Mouse (Mus musculus) liver, embryonic 12.5 days (tissue): ENCODE data around the gene Prpsap1. TPM values are rescaled to one million over a fixed set of nuclear protein-coding genes. Genes with fewer than 3 reads are reported as not detected.

ENCODE experiments used
- ATAC-seq: fragments of 200-750 bp; cut with Nextera tagmentation; 2 replicates; pipeline ENCODE4 v1.8.0; 2017; ENCODE audit warnings: moderate number of reproducible peaks, mild to moderate bottlenecking, moderate library complexity
- H3K27ac ChIP-seq: fragments of 300-500 bp; sonication (generic); 2 replicates; pipeline ENCODE4 v1.5.1; 2016; ENCODE audit warnings: mild to moderate bottlenecking
- H3K27me3 ChIP-seq: fragments of 300-500 bp; sonication (generic); replicated peaks from 2 replicates; pipeline ENCODE4 v1.6.1; 2016; ENCODE audit warnings: mild to moderate bottlenecking, moderate library complexity
- H3K36me3 ChIP-seq: fragments of 300-500 bp; sonication (generic); 2 replicates; pipeline ENCODE4 v1.6.1; 2016; ENCODE audit warnings: mild to moderate bottlenecking, moderate library complexity
- H3K4me1 ChIP-seq: fragments of 300-500 bp; sonication (generic); 2 replicates; pipeline ENCODE4 v1.6.1; 2016
- H3K4me2 ChIP-seq: fragments of 300-500 bp; sonication (generic); 2 replicates; pipeline ENCODE4 v1.6.1; 2016; ENCODE audit warnings: mild to moderate bottlenecking, moderate library complexity
- H3K4me3 ChIP-seq: fragments of 300-500 bp; sonication (generic); 2 replicates; pipeline ENCODE4 v1.5.1; 2016; ENCODE audit warnings: mild to moderate bottlenecking, moderate library complexity
- H3K9ac ChIP-seq: fragments of 300-500 bp; sonication (generic); 2 replicates; pipeline ENCODE4 v1.6.1; 2016; ENCODE audit warnings: mild to moderate bottlenecking, moderate library complexity
- H3K9me3 ChIP-seq: fragments of 300-500 bp; sonication (generic); replicated peaks from 2 replicates; pipeline ENCODE4 v1.6.1; 2016; ENCODE audit warnings: mild to moderate bottlenecking, moderate library complexity
- WGBS: fragments of 180-500 bp; shearing (Covaris S2); methylation state at CpG from one replicate; pipeline ENCODE4 v1.1.7; 2016; ENCODE audit not compliant: insufficient replicate concordance; 5-methylcytosine and 5-hydroxymethylcytosine counted together
- polyA plus RNA-seq: library from polyadenylated mRNA; unstranded; fragments of >200 nt; fragmentation: Nextera tagmentation; extraction: Ambion mirVana; gene quantifications from 2 replicates; pipeline ENCODE4 v1.2.1, GENCODE M21; 2016

The Prpsap1 gene
- polyA plus RNA-seq, 1 experiment from 2014 or later: 77.1 TPM

GRCm38 (mm10) chr11:116459786-116460185 is 34.2 kb downstream of the Prpsap1 start:
- 60% methylated on average over 4 of the region's 4 CpGs for whole genome bisulfite sequencing
- H3K27me3 ChIP-seq: peaks cover 7% of the 10 kb centered on the region; the same call in 1 of the 2 replicates

DNA sequence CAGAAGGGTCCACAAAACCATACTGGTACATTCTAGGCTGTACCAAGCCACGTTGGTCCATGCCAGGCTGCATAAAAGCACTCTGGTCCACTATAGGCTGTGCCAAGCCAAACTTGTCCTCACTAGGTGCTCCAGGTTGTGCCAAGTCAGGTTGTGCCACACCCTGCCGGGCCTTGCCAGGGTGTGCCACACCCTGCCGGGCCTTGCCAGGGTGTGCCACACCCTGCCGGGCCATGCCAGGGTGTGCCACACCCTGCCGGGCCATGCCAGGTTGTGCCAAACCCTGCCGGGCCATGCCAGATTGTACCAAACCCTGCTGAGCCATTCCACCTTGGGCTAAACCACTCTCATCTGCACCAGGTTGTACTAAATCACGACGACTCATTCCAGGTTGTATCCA is 37.8 kb downstream of the Prpsap1 start:
- Histone ChIP-seq H3K27ac (no peak overlapping the region), H3K4me1 (no peaks in the 10 kb centered on the region), H3K27me3 (peaks cover 17% of the 10 kb centered on the region), H3K4me2 (no peak overlapping the region), H3K9me3 (no peaks in the 10 kb centered on the region), H3K36me3 (no peaks in the 10 kb centered on the region), H3K9ac (no peak overlapping the region), H3K4me3 (no peak overlapping the region)
- 60% methylated on average over 8 of the region's 8 CpGs for WGBS
- ATAC-seq: no peak

More at GRCm38 (mm10) chr11:116459786-116460185, 34.2 kb downstream of the Prpsap1 start:
- H3K4me2 ChIP-seq: no peak overlapping the region
- no peak overlapping the region for H3K27ac ChIP-seq
- H3K9ac ChIP-seq: no peak overlapping the region
- no peaks in the 10 kb centered on the region for H3K9me3 ChIP-seq
- H3K4me3 ChIP-seq: no peak overlapping the region
- ATAC-seq: no peak
- H3K4me1 ChIP-seq: peaks cover 6% of the 10 kb centered on the region
- H3K36me3 ChIP-seq: no peaks in the 10 kb centered on the region

- no peak overlapping the region for H3K4me3 ChIP-seq
- no peaks in the 10 kb centered on the region for H3K36me3 ChIP-seq
- no peak overlapping the region for H3K9ac ChIP-seq
- peaks cover 10% of the 10 kb centered on the region for H3K9me3 ChIP-seq
- H3K4me1 ChIP-seq: no peaks in the 10 kb centered on the region
- ATAC-seq: no peak
- no peak overlapping the region for H3K27ac ChIP-seq
- peaks cover 14% of the 10 kb centered on the region for H3K27me3 ChIP-seq
- no peak overlapping the region for H3K4me2 ChIP-seq
- WGBS: 77% methylated on average over 10 of the region's 10 CpGs
Observed at GRCm38 (mm10) chr11:116453889-116454288, 40.1 kb downstream of the Prpsap1 start.

DNA sequence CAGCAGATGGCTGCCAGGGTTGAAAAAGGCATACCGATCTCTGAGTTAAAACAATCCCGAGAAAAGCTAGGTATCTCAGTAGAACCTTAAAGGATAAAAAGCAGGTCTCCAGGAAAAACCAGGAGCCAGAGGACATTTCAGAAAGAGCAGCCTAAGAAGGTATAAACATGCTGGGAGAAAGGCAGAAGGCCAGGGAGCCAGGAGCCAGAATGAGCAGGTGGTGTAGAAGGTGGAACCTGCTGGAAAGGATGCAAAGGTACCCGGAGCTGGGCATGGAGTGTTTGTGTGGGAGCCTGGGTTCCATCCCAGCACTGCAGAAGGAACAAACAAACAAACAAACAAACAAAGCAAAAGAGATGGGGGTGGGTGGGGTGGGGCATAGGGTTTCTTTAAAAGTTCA is 44.7 kb downstream of the Prpsap1 start:
- 85% methylated on average over 3 of the region's 3 CpGs for WGBS
- H3K4me3 ChIP-seq: no peak overlapping the region
- ATAC-seq: no peak
- no peak overlapping the region for H3K4me2 ChIP-seq
- no peaks in the 10 kb centered on the region for H3K36me3 ChIP-seq
- H3K4me1 ChIP-seq: peaks cover 10% of the 10 kb centered on the region
- H3K27me3 ChIP-seq: peaks cover 28% of the 10 kb centered on the region
- H3K9me3 ChIP-seq: peaks cover 10% of the 10 kb centered on the region
- H3K9ac ChIP-seq: no peak overlapping the region
- H3K27ac ChIP-seq: no peak overlapping the region

GRCm38 (mm10) chr11:116447822-116448221 is 46.2 kb downstream of the Prpsap1 start:
- WGBS: 59% methylated on average over 5 of the region's 5 CpGs
- H3K36me3 ChIP-seq: no peaks in the 10 kb centered on the region
- peaks cover 10% of the 10 kb centered on the region for H3K9me3 ChIP-seq
- peaks cover 10% of the 10 kb centered on the region for H3K4me1 ChIP-seq
- H3K9ac ChIP-seq: no peak overlapping the region
- H3K4me3 ChIP-seq: no peak overlapping the region
- H3K4me2 ChIP-seq: no peak overlapping the region
- no peak overlapping the region for H3K27ac ChIP-seq
- ATAC-seq: no peak
- peaks cover 22% of the 10 kb centered on the region for H3K27me3 ChIP-seq

DNA sequence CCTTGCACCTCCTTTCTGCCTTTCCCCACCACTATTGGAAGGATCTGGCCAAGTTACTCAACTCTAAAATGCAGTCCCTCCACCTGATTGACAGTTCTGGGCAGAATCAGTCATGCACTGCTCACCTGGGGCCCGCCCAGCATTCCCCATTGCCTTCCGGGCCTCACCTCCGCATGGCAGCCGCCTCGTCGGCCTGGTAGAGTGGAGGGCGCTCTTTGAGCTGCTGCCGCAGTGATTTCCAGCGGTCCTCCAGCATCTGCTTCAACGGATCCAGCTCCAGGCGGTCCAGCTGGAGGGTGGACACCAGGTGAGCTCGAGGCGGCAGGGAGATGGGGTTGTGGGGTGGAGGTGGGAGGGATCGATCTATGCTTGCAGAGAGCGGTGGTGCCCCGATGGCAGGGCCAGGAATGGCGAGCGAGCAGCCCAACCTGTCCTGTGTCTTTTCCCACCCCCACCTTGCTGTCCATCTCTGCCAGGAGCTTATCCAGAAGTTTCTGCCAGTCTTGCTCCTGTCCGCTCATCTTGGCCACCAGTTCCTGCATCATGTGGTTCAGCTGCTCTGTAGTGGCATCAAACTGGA is 47.6 kb downstream of the Prpsap1 start:
- no peak overlapping the region for H3K9ac ChIP-seq
- no peak for ATAC-seq
- peaks cover 22% of the 10 kb centered on the region for H3K27me3 ChIP-seq
- H3K27ac ChIP-seq: no peak overlapping the region
- no peak overlapping the region for H3K4me2 ChIP-seq
- 15% methylated on average over 19 of the region's 19 CpGs for WGBS
- H3K4me1 ChIP-seq: peaks cover 10% of the 10 kb centered on the region
- no peaks in the 10 kb centered on the region for H3K36me3 ChIP-seq
- peaks cover 10% of the 10 kb centered on the region for H3K9me3 ChIP-seq
- H3K4me3 ChIP-seq: no peak overlapping the region

- H3K9me3 ChIP-seq: peaks cover 7% of the 10 kb centered on the region
- no peak overlapping the region for H3K4me3 ChIP-seq
- H3K27ac ChIP-seq: no peak overlapping the region
- H3K9ac ChIP-seq: no peak overlapping the region
- peak; percentile 47 for ATAC-seq
- peaks cover 22% of the 10 kb centered on the region for H3K27me3 ChIP-seq
- H3K4me1 ChIP-seq: peaks cover 15% of the 10 kb centered on the region
- 40% methylated on average over 16 of the region's 16 CpGs for WGBS
- 0 out of 2 replicates have a peak, but pooled peaks cover 1% of the 10 kb centered on the region for H3K36me3 ChIP-seq
- H3K4me2 ChIP-seq: peak overlapping the region; percentile 12; the same call in 1 of the 2 replicates
Observed at GRCm38 (mm10) chr11:116445596-116446307, 48.2 kb downstream of the Prpsap1 start.

- no peak for ATAC-seq
- peaks cover 33% of the 10 kb centered on the region for H3K4me1 ChIP-seq
- H3K27me3 ChIP-seq: peaks cover 22% of the 10 kb centered on the region
- H3K9ac ChIP-seq: no peak overlapping the region
- no peaks in the 10 kb centered on the region for H3K9me3 ChIP-seq
- H3K4me3 ChIP-seq: no peak overlapping the region
- no peak overlapping the region for H3K4me2 ChIP-seq
- 73% methylated on average over 6 of the region's 6 CpGs for WGBS
- no peak overlapping the region for H3K27ac ChIP-seq
- peaks cover 19% of the 10 kb centered on the region for H3K36me3 ChIP-seq
Observed at GRCm38 (mm10) chr11:116443935-116444334, 50.1 kb downstream of the Prpsap1 start.

GRCm38 (mm10) chr11:116443311-116443710 is 50.7 kb downstream of the Prpsap1 start:
- Histone ChIP-seq H3K4me1 (peaks cover 34% of the 10 kb centered on the region), H3K27me3 (peaks cover 22% of the 10 kb centered on the region), H3K9me3 (no peaks in the 10 kb centered on the region)

DNA sequence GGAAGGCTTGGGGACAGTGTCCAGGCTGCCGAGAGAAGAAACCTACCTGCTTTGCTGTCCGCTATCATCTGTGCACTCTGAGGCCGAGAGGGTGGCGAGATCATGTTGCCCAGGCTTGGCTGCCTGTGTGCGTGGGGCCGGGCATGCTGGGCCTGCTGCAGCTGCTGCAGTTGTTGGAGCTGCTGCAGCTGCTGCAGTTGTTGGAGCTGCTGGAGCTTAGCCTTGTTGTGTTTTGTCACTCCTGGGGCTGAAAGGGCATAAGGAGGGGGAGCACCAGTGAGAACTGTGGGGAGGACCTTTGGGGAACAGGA is 51.2 kb downstream of the Prpsap1 start:
- Histone ChIP-seq H3K9me3 (no peaks in the 10 kb centered on the region), H3K27ac (no peak overlapping the region), H3K27me3 (peaks cover 18% of the 10 kb centered on the region), H3K4me2 (no peak overlapping the region), H3K9ac (no peak overlapping the region), H3K4me3 (no peak overlapping the region), H3K36me3 (peaks cover 25% of the 10 kb centered on the region), H3K4me1 (peaks cover 35% of the 10 kb centered on the region)
- no peak for ATAC-seq
- 77% methylated on average over 6 of the region's 6 CpGs for WGBS

More at GRCm38 (mm10) chr11:116443311-116443710, 50.7 kb downstream of the Prpsap1 start:
- no peak overlapping the region for H3K9ac ChIP-seq
- H3K36me3 ChIP-seq: peaks cover 21% of the 10 kb centered on the region
- ATAC-seq: no peak
- H3K4me3 ChIP-seq: no peak overlapping the region
- WGBS: 79% methylated on average over 6 of the region's 6 CpGs
- no peak overlapping the region for H3K4me2 ChIP-seq
- no peak overlapping the region for H3K27ac ChIP-seq

DNA sequence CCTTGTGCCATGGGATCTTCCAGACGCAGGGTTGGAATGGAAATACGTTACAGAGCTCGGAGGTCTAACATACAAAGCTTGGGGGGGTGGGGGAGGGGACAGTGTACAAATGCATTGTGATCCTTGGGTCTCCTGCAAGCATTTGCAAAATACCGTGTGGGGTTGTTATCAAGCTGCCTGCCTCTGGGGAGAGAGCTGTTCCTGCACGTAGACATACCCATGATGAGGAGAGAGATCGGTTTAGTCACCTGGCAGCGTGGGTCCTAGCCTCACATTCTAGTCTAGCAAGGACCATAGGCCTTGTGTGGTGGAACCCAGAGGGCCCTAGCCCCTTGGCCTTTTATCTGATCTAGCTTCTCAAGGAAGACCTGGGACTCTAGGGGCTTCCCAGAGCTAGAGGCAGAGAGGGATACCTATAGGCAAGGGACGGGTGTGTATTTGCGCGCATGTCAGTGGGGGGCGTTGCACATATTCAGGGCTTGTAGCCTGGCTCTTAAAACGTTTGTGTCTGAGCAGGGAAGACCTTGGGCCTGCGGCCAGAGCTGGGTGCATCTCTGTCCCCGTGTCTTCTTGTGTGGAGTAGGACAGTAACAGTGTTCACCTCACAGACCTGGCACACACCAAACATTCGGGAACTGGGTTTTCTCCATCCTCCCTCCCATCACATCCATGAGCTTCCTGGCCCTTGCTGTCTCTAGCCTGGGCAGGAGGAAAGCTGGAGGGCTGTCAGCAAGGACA is 51.7 kb downstream of the Prpsap1 start:
- H3K27ac ChIP-seq: no peak overlapping the region

More for the DNA sequence above, 51.7 kb downstream of the Prpsap1 start:
- Histone ChIP-seq H3K9me3 (no peaks in the 10 kb centered on the region), H3K4me2 (no peak overlapping the region), H3K36me3 (peaks cover 30% of the 10 kb centered on the region), H3K27me3 (peaks cover 12% of the 10 kb centered on the region), H3K4me3 (no peak overlapping the region), H3K9ac (no peak overlapping the region), H3K4me1 (peaks cover 40% of the 10 kb centered on the region)
- WGBS: 69% methylated on average over 15 of the region's 15 CpGs
- no peak for ATAC-seq
